Mouse (Mus musculus): ENCODE data around the gene Col1a2. TPM values are rescaled to one million over a fixed set of nuclear protein-coding genes. Genes with fewer than 3 reads are reported as not detected.

Col1a2 gene
- polyA plus RNA-seq, 1 experiment from 2014 or later, result 143 TPM

- Histone ChIP-seq H3K4me1 (replicated peaks; ENCODE audit: control insufficient read depth, insufficient read depth, low read length) (no peaks in the 10 kb centered on the region), H3K9me3 (ENCODE audit: control insufficient read depth, low read length) (no peaks in the 10 kb centered on the region), H3K27ac (ENCODE audit: low read depth, low read length) (no peak overlapping the region), H3K4me2 (replicated peaks; ENCODE audit: low read depth, low read length) (no peak overlapping the region), H3K4me3 (ENCODE audit: low read depth, low read length) (no peak overlapping the region), H3K27me3 (ENCODE audit: control insufficient read depth, insufficient read depth, low read length) (no peaks in the 10 kb centered on the region; the same call in 1 of the 2 replicates), H3K36me3 (ENCODE audit: control insufficient read depth, insufficient read depth, low read length) (no peaks in the 10 kb centered on the region), H3K9ac (ENCODE audit: low read depth, low read length) (no peak overlapping the region)
- WGBS, result 77% methylated on average over 5 of the region's 5 CpGs
- no peak for DNase-seq (ENCODE audit: low spot score)
- no peak for ATAC-seq (ENCODE audit: low FRiP score)
Measured at GRCm38 (mm10) chr6:4506791-4507190, 2.2 kb downstream of the Col1a2 start.

- Histone ChIP-seq H3K36me3 (ENCODE audit: control insufficient read depth, insufficient read depth, low read length) (no peaks in the 10 kb centered on the region), H3K4me2 (replicated peaks; ENCODE audit: low read depth, low read length) (no peak overlapping the region), H3K27ac (ENCODE audit: low read depth, low read length) (no peak overlapping the region), H3K9ac (ENCODE audit: low read depth, low read length) (no peak overlapping the region), H3K9me3 (ENCODE audit: control insufficient read depth, low read length) (no peaks in the 10 kb centered on the region), H3K4me1 (replicated peaks; ENCODE audit: control insufficient read depth, insufficient read depth, low read length) (no peaks in the 10 kb centered on the region), H3K27me3 (ENCODE audit: control insufficient read depth, insufficient read depth, low read length) (no peaks in the 10 kb centered on the region; the same call in 1 of the 2 replicates), H3K4me3 (ENCODE audit: low read depth, low read length) (no peak overlapping the region)
- DNase-seq (ENCODE audit: low spot score), result no peak
- 81% methylated on average over 1 of the region's 1 CpGs for WGBS
- no peak for ATAC-seq (ENCODE audit: low FRiP score)
Measured at GRCm38 (mm10) chr6:4507323-4507722, 2.7 kb downstream of the Col1a2 start.

DNA sequence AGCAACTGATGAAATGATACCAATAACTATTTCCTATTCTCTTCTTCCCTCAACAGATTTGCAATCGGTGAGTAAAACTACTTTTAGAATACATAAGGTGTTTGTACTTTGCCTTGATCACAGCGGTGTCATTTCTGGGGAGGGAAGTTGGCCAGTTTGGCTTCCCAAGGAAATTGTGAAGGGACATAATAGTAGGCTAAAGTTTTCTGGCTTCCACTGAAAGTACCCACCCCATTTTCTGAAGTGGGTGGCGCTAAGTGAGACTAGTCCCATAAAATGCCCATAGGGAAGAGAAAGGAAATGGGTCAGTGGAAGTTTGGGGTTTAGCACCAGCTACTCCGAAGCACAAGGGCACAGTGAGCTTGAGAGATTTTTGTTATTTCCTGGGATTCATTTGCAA lies 3.7 kb downstream of the Col1a2 start:
- H3K4me3 ChIP-seq (ENCODE audit: low read depth, low read length), result no peak overlapping the region
- H3K9me3 ChIP-seq (ENCODE audit: control insufficient read depth, low read length), result no peaks in the 10 kb centered on the region
- no peak overlapping the region for H3K9ac ChIP-seq (ENCODE audit: low read depth, low read length)
- H3K27me3 ChIP-seq (ENCODE audit: control insufficient read depth, insufficient read depth, low read length), result no peaks in the 10 kb centered on the region; the same call in 1 of the 2 replicates
- H3K4me2 ChIP-seq (replicated peaks; ENCODE audit: low read depth, low read length), result no peak overlapping the region
- H3K4me1 ChIP-seq (replicated peaks; ENCODE audit: control insufficient read depth, insufficient read depth, low read length), result no peaks in the 10 kb centered on the region
- H3K27ac ChIP-seq (ENCODE audit: low read depth, low read length), result no peak overlapping the region
- no peaks in the 10 kb centered on the region for H3K36me3 ChIP-seq (ENCODE audit: control insufficient read depth, insufficient read depth, low read length)
- DNase-seq (ENCODE audit: low spot score) (no peak), ATAC-seq (ENCODE audit: low FRiP score) (no peak)
- WGBS, result 85% methylated on average over 4 of the region's 4 CpGs

GRCm38 (mm10) chr6:4509395-4509794 lies 4.8 kb downstream of the Col1a2 start:
- 75% methylated on average over 4 of the region's 4 CpGs for WGBS
- DNase-seq (ENCODE audit: low spot score) (no peak), ATAC-seq (ENCODE audit: low FRiP score) (no peak)
- Histone ChIP-seq H3K9ac (ENCODE audit: low read depth, low read length) (no peak overlapping the region), H3K36me3 (ENCODE audit: control insufficient read depth, insufficient read depth, low read length) (no peaks in the 10 kb centered on the region), H3K4me1 (replicated peaks; ENCODE audit: control insufficient read depth, insufficient read depth, low read length) (no peaks in the 10 kb centered on the region), H3K27ac (ENCODE audit: low read depth, low read length) (no peak overlapping the region), H3K4me3 (ENCODE audit: low read depth, low read length) (no peak overlapping the region), H3K27me3 (ENCODE audit: control insufficient read depth, insufficient read depth, low read length) (no peaks in the 10 kb centered on the region; the same call in 1 of the 2 replicates), H3K9me3 (ENCODE audit: control insufficient read depth, low read length) (no peaks in the 10 kb centered on the region), H3K4me2 (replicated peaks; ENCODE audit: low read depth, low read length) (no peak overlapping the region)

DNA sequence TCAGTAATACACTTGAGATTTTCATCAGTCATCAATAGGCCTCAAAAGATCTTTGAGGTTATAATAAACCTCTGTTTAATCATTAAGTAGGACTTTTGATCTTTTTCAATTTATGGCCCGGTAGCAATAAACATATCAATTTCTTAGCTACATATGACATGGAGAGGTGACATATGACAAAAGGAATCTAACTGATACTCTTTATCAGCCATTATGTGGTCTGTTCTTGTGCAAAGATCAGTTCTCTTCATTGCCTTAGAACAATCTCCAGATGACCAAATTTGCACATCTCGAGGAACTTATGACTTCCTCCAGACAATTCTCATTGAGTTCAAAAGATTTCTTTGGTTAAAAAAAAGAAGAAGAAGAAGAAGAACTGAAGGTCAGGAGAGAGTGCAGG lies 10.1 kb downstream of the Col1a2 start:
- H3K27me3 ChIP-seq (ENCODE audit: control insufficient read depth, insufficient read depth, low read length), result no peaks in the 10 kb centered on the region
- no peaks in the 10 kb centered on the region for H3K4me1 ChIP-seq (replicated peaks; ENCODE audit: control insufficient read depth, insufficient read depth, low read length)
- H3K4me2 ChIP-seq (replicated peaks; ENCODE audit: low read depth, low read length), result no peak overlapping the region
- no peak for DNase-seq (ENCODE audit: low spot score)
- no peak overlapping the region for H3K4me3 ChIP-seq (ENCODE audit: low read depth, low read length)
- no peak overlapping the region for H3K27ac ChIP-seq (ENCODE audit: low read depth, low read length)
- H3K36me3 ChIP-seq (ENCODE audit: control insufficient read depth, insufficient read depth, low read length), result no peaks in the 10 kb centered on the region
- WGBS, result 96% methylated on average over 2 of the region's 2 CpGs
- no peak overlapping the region for H3K9ac ChIP-seq (ENCODE audit: low read depth, low read length)
- ATAC-seq (ENCODE audit: low FRiP score), result no peak
- H3K9me3 ChIP-seq (ENCODE audit: control insufficient read depth, low read length), result no peaks in the 10 kb centered on the region

DNA sequence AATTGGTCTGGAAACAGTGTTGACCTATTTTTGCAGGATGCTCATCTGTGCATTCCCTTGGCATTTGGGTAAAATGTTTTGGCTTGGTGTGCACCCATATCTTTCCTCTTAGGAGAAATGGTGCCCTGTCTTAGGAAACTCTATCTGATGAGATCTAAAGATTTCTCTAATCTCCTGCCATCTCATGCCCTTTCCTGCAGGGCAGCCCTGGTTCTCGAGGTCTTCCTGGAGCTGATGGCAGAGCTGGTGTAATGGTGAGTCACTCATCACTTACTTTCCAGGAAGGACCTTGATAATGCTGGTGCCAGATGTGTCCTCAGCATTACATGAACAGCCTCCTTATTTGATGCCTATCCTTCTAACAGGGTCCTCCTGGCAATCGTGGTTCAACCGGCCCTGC lies 16.4 kb downstream of the Col1a2 start:
- Histone ChIP-seq H3K4me3 (ENCODE audit: low read depth, low read length) (no peak overlapping the region), H3K9ac (ENCODE audit: low read depth, low read length) (no peak overlapping the region), H3K36me3 (ENCODE audit: control insufficient read depth, insufficient read depth, low read length) (no peaks in the 10 kb centered on the region), H3K27me3 (ENCODE audit: control insufficient read depth, insufficient read depth, low read length) (no peaks in the 10 kb centered on the region), H3K4me2 (replicated peaks; ENCODE audit: low read depth, low read length) (no peak overlapping the region), H3K27ac (ENCODE audit: low read depth, low read length) (no peak overlapping the region), H3K9me3 (ENCODE audit: control insufficient read depth, low read length) (no peaks in the 10 kb centered on the region), H3K4me1 (replicated peaks; ENCODE audit: control insufficient read depth, insufficient read depth, low read length) (no peaks in the 10 kb centered on the region)
- DNase-seq (ENCODE audit: low spot score) (no peak), ATAC-seq (ENCODE audit: low FRiP score) (no peak)
- WGBS, result 84% methylated on average over 3 of the region's 3 CpGs

DNA sequence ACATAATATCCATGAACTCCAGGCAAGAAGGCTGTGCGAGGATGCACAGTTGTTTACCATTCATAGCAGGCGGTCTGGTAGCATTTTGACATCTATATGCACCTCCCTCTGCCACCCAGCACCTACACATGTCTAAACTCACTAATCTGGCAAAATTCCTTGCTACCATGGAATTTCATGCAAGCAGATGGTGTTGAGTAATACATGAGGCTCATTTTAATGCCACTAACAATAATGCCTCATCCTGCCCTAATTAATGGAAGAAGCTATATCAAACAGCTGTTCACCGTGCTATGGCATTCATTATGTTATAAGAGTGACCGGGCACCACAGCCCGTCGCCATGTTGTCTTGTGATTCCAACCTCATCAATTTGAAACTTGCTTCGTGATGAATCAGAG lies 23.8 kb downstream of the Col1a2 start:
- no peaks in the 10 kb centered on the region for H3K27me3 ChIP-seq (ENCODE audit: control insufficient read depth, insufficient read depth, low read length)
- no peak overlapping the region for H3K4me2 ChIP-seq (replicated peaks; ENCODE audit: low read depth, low read length)
- WGBS, result 83% methylated on average over 7 of the region's 7 CpGs
- DNase-seq (ENCODE audit: low spot score) (no peak), ATAC-seq (ENCODE audit: low FRiP score) (no peak)
- no peaks in the 10 kb centered on the region for H3K9me3 ChIP-seq (ENCODE audit: control insufficient read depth, low read length)
- H3K4me3 ChIP-seq (ENCODE audit: low read depth, low read length), result no peak overlapping the region
- no peaks in the 10 kb centered on the region for H3K4me1 ChIP-seq (replicated peaks; ENCODE audit: control insufficient read depth, insufficient read depth, low read length)
- H3K9ac ChIP-seq (ENCODE audit: low read depth, low read length), result no peak overlapping the region
- no peak overlapping the region for H3K27ac ChIP-seq (ENCODE audit: low read depth, low read length)
- no peaks in the 10 kb centered on the region for H3K36me3 ChIP-seq (ENCODE audit: control insufficient read depth, insufficient read depth, low read length)

DNA sequence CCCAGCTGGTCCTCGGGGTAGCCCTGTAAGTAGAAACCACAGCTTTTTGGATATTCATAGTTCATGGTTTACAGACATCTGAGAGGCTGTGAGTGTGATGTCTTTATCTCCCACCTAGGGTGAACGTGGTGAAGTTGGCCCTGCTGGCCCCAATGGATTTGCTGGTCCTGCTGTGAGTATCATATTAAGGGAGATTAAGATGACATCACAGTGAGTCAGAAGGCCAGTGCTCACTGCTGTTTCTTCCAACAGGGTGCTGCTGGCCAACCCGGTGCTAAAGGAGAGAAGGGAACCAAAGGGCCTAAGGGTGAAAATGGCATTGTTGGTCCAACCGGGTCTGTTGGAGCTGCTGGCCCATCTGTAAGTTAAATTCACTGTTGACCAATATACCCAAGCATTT lies 26.4 kb downstream of the Col1a2 start:
- DNase-seq (ENCODE audit: low spot score) (no peak), ATAC-seq (ENCODE audit: low FRiP score) (no peak)
- no peaks in the 10 kb centered on the region for H3K27me3 ChIP-seq (ENCODE audit: control insufficient read depth, insufficient read depth, low read length)
- 80% methylated on average over 4 of the region's 4 CpGs for WGBS
- H3K4me1 ChIP-seq (replicated peaks; ENCODE audit: control insufficient read depth, insufficient read depth, low read length), result no peaks in the 10 kb centered on the region
- H3K9ac ChIP-seq (ENCODE audit: low read depth, low read length), result no peak overlapping the region
- no peaks in the 10 kb centered on the region for H3K36me3 ChIP-seq (ENCODE audit: control insufficient read depth, insufficient read depth, low read length)
- H3K9me3 ChIP-seq (ENCODE audit: control insufficient read depth, low read length), result no peaks in the 10 kb centered on the region
- no peak overlapping the region for H3K27ac ChIP-seq (ENCODE audit: low read depth, low read length)
- no peak overlapping the region for H3K4me3 ChIP-seq (ENCODE audit: low read depth, low read length)
- H3K4me2 ChIP-seq (replicated peaks; ENCODE audit: low read depth, low read length), result no peak overlapping the region

GRCm38 (mm10) chr6:4532898-4533297 lies 28.3 kb downstream of the Col1a2 start:
- no peak for DNase-seq (ENCODE audit: low spot score)
- Histone ChIP-seq H3K4me2 (replicated peaks; ENCODE audit: low read depth, low read length) (no peak overlapping the region), H3K9ac (ENCODE audit: low read depth, low read length) (no peak overlapping the region), H3K27me3 (ENCODE audit: control insufficient read depth, insufficient read depth, low read length) (no peaks in the 10 kb centered on the region), H3K27ac (ENCODE audit: low read depth, low read length) (no peak overlapping the region), H3K9me3 (ENCODE audit: control insufficient read depth, low read length) (no peaks in the 10 kb centered on the region), H3K36me3 (ENCODE audit: control insufficient read depth, insufficient read depth, low read length) (no peaks in the 10 kb centered on the region), H3K4me1 (replicated peaks; ENCODE audit: control insufficient read depth, insufficient read depth, low read length) (no peaks in the 10 kb centered on the region), H3K4me3 (ENCODE audit: low read depth, low read length) (no peak overlapping the region)
- WGBS, result 93% methylated on average over 1 of the region's 1 CpGs
- no peak for ATAC-seq (ENCODE audit: low FRiP score)
